Mouse (Mus musculus): ENCODE data around the gene Cd2.

Gene Cd2

GRCm38 (mm10) chr3:101287911-101288311, at the start of gene Cd2:
Gene Cd2, minus strand, starts transcription at chr3:101287939.
- no peak for DNase-seq

- no peak for DNase-seq
Observed at GRCm38 (mm10) chr3:101328617-101329016, 40.9 kb upstream of the Cd2 start.

GRCm38 (mm10) chr3:101327248-101327647, 39.5 kb upstream of the Cd2 start:
- DNase-seq, result no peak

GRCm38 (mm10) chr3:101322437-101322836, 34.7 kb upstream of the Cd2 start:
- DNase-seq, result no peak

GRCm38 (mm10) chr3:101320874-101321273, 33.1 kb upstream of the Cd2 start:
- no peak for DNase-seq

GRCm38 (mm10) chr3:101318516-101319170, 30.9 kb upstream of the Cd2 start:
- no peak for DNase-seq

- peak; percentile 63 for DNase-seq
Observed at GRCm38 (mm10) chr3:101318115-101318514, 30.4 kb upstream of the Cd2 start.

GRCm38 (mm10) chr3:101314954-101315353, 27.2 kb upstream of the Cd2 start:
- DNase-seq, result peak; percentile 7

GRCm38 (mm10) chr3:101313266-101314051, 25.7 kb upstream of the Cd2 start:
- DNase-seq, result no peak

- DNase-seq, result peak; percentile 54
Observed at GRCm38 (mm10) chr3:101310977-101311376, 23.2 kb upstream of the Cd2 start.

- DNase-seq, result no peak
Observed at GRCm38 (mm10) chr3:101309626-101310025, 21.9 kb upstream of the Cd2 start.

GRCm38 (mm10) chr3:101306090-101306489, 18.4 kb upstream of the Cd2 start:
- no peak for DNase-seq

GRCm38 (mm10) chr3:101305046-101305445, 17.3 kb upstream of the Cd2 start:
- no peak for DNase-seq

GRCm38 (mm10) chr3:101304156-101304555, 16.4 kb upstream of the Cd2 start:
- DNase-seq, result peak; percentile 78

GRCm38 (mm10) chr3:101300271-101301071, 12.7 kb upstream of the Cd2 start:
- no peak for DNase-seq

GRCm38 (mm10) chr3:101299591-101299990, 11.9 kb upstream of the Cd2 start:
- DNase-seq, result no peak

GRCm38 (mm10) chr3:101297221-101297620, 9.5 kb upstream of the Cd2 start:
- no peak for DNase-seq

- DNase-seq, result no peak
Observed at GRCm38 (mm10) chr3:101295931-101296820, 8.4 kb upstream of the Cd2 start.

GRCm38 (mm10) chr3:101295366-101295867, 7.7 kb upstream of the Cd2 start:
- DNase-seq, result peak; percentile 95

- DNase-seq, result no peak
Observed at GRCm38 (mm10) chr3:101294487-101295365, 7.0 kb upstream of the Cd2 start.

GRCm38 (mm10) chr3:101293571-101294135, 5.9 kb upstream of the Cd2 start:
- no peak for DNase-seq
